Mouse (Mus musculus): ENCODE measurements at regions not wholly inside any gene's neighbourhood (a gene's known extent, or its start where the extent isn't known, plus 50 kb on each side); places are given as distances from the start of the nearest gene placed in this dataset.

- DNase-seq (ENCODE audit: low spot score) = no peak
Measured at GRCm38 (mm10) chr10:37887961-37888360, 749.2 kb upstream of the Marcks start.

GRCm38 (mm10) chr10:37880841-37881240 is 742.1 kb upstream of the Marcks start:
- no peak for DNase-seq (ENCODE audit: low spot score)
- intact Hi-C loops (cut with DNase I) = no loop called here

More at GRCm38 (mm10) chr10:37887961-37888360, 749.2 kb upstream of the Marcks start:
- intact Hi-C loops (cut with DNase I) = no loop called here

- DNase-seq (ENCODE audit: low spot score) = no peak
- intact Hi-C loops (cut with DNase I) = no loop called here
Measured at GRCm38 (mm10) chr10:37873925-37874324, 735.2 kb upstream of the Marcks start.

- intact Hi-C loops (cut with DNase I) = loop anchor here (5.0 kb wide), 1 partner anchor 724 kb away; the partner anchor contains the start of gene Marcks
- DNase-seq (ENCODE audit: low spot score) = peak; percentile 41
Measured at GRCm38 (mm10) chr10:37861001-37861400, 722.3 kb upstream of the Marcks start.

GRCm38 (mm10) chr10:37849291-37849846 is 710.6 kb upstream of the Marcks start:
- DNase-seq (ENCODE audit: low spot score) = no peak
- intact Hi-C loops (cut with DNase I) = no loop called here

GRCm38 (mm10) chr10:37842820-37843219 is 704.1 kb upstream of the Marcks start:
- intact Hi-C loops (cut with DNase I) = no loop called here
- no peak for DNase-seq (ENCODE audit: low spot score)

- intact Hi-C loops (cut with DNase I) = no loop called here
- DNase-seq (ENCODE audit: low spot score) = no peak
Measured at GRCm38 (mm10) chr10:37841842-37842241, 703.1 kb upstream of the Marcks start.

GRCm38 (mm10) chr10:37837721-37838120 is 699.0 kb upstream of the Marcks start:
- intact Hi-C loops (cut with DNase I) = no loop called here
- no peak for DNase-seq (ENCODE audit: low spot score)

GRCm38 (mm10) chr10:37813026-37813425 is 674.3 kb upstream of the Marcks start:
- intact Hi-C loops (cut with DNase I) = no loop called here
- no peak for DNase-seq (ENCODE audit: low spot score)

- DNase-seq (ENCODE audit: low spot score) = no peak
- intact Hi-C loops (cut with DNase I) = no loop called here
Measured at GRCm38 (mm10) chr10:37812405-37812851, 673.7 kb upstream of the Marcks start.

- DNase-seq (ENCODE audit: low spot score) = no peak
- intact Hi-C loops (cut with DNase I) = no loop called here
Measured at GRCm38 (mm10) chr10:37811789-37812188, 673.1 kb upstream of the Marcks start.

- DNase-seq (ENCODE audit: low spot score) = no peak
- intact Hi-C loops (cut with DNase I) = no loop called here
Measured at GRCm38 (mm10) chr10:37803225-37803805, 664.6 kb upstream of the Marcks start.

GRCm38 (mm10) chr10:37799397-37799796 is 660.7 kb upstream of the Marcks start:
- intact Hi-C loops (cut with DNase I) = no loop called here
- DNase-seq (ENCODE audit: low spot score) = no peak

- DNase-seq (ENCODE audit: low spot score) = no peak
- intact Hi-C loops (cut with DNase I) = no loop called here
Measured at GRCm38 (mm10) chr10:37798285-37798684, 659.6 kb upstream of the Marcks start.

- intact Hi-C loops (cut with DNase I) = no loop called here
- DNase-seq (ENCODE audit: low spot score) = no peak
Measured at GRCm38 (mm10) chr10:37797701-37798100, 659.0 kb upstream of the Marcks start.

GRCm38 (mm10) chr10:37792878-37793277 is 654.2 kb upstream of the Marcks start:
- no peak for DNase-seq (ENCODE audit: low spot score)
- intact Hi-C loops (cut with DNase I) = no loop called here

GRCm38 (mm10) chr10:37788049-37788448 is 649.3 kb upstream of the Marcks start:
- no peak for DNase-seq (ENCODE audit: low spot score)
- intact Hi-C loops (cut with DNase I) = no loop called here

- intact Hi-C loops (cut with DNase I) = no loop called here
- DNase-seq (ENCODE audit: low spot score) = no peak
Measured at GRCm38 (mm10) chr10:37779383-37780302, 640.9 kb upstream of the Marcks start.

- intact Hi-C loops (cut with DNase I) = no loop called here
- DNase-seq (ENCODE audit: low spot score) = no peak
Measured at GRCm38 (mm10) chr10:37760542-37761367, 622.0 kb upstream of the Marcks start.

GRCm38 (mm10) chr10:37741581-37741980 is 602.9 kb upstream of the Marcks start:
- intact Hi-C loops (cut with DNase I) = no loop called here
- DNase-seq (ENCODE audit: low spot score) = no peak
